Mouse (Mus musculus) neural tube, postnatal 0 days (tissue): ENCODE results near the gene Nr1i2. TPM values are rescaled to one million over a fixed set of nuclear protein-coding genes. Genes with fewer than 3 reads are reported as not detected.

Experiments used
- polyA plus RNA-seq: library from polyadenylated mRNA; unstranded; fragments of >200 nt; fragmentation: Nextera tagmentation; extraction: Ambion mirVana; gene quantifications from 2 replicates; pipeline ENCODE4 v1.2.1, GENCODE M21; 2015

The Nr1i2 gene
- not detected in 2 replicates for polyA plus RNA-seq

GRCm38 (mm10) chr16:38294685-38295348 lies at the start of gene Nr1i2:
TSS of gene Nr1i2 (minus strand) at chr16:38294824.

GRCm38 (mm10) chr16:38341396-38342324 lies 47.0 kb upstream of the Nr1i2 start, which contains the start of gene Maats1:
TSS of gene Maats1 (minus strand) at chr16:38342143.

Other genes with a start within 250 kb of the Nr1i2 start
- gene Gsk3b, start 205.8 kb downstream of the Nr1i2 start, polyA plus RNA-seq = 142 and 146 TPM in 2 replicates
- gene Maats1, start 47.3 kb upstream of the Nr1i2 start, polyA plus RNA-seq = 0.86 and 0.92 TPM in 2 replicates
- 109 and 111 TPM in 2 replicates for gene Cox17, start 52.2 kb upstream of the Nr1i2 start, polyA plus RNA-seq
- not detected in 2 replicates for gene Gm21987, start 52.2 kb upstream of the Nr1i2 start, polyA plus RNA-seq
- 0.11 and 0.37 TPM in 2 replicates for gene Popdc2, start 67.4 kb upstream of the Nr1i2 start, polyA plus RNA-seq
- 2.2 and 2.7 TPM in 2 replicates for gene Pla1a, start 138.3 kb upstream of the Nr1i2 start, polyA plus RNA-seq
- 133 TPM in 2 replicates for gene Adprh, start 157.9 kb upstream of the Nr1i2 start, polyA plus RNA-seq
- gene Cd80, start 160.7 kb upstream of the Nr1i2 start, polyA plus RNA-seq = 0.17 and 0.28 TPM in 2 replicates
- gene Timmdc1, start 227.8 kb upstream of the Nr1i2 start, polyA plus RNA-seq = 29.1 and 29.2 TPM in 2 replicates